Comparison of ENCODE assay signal across 8 mouse cellular contexts in the genomic region with DNA sequence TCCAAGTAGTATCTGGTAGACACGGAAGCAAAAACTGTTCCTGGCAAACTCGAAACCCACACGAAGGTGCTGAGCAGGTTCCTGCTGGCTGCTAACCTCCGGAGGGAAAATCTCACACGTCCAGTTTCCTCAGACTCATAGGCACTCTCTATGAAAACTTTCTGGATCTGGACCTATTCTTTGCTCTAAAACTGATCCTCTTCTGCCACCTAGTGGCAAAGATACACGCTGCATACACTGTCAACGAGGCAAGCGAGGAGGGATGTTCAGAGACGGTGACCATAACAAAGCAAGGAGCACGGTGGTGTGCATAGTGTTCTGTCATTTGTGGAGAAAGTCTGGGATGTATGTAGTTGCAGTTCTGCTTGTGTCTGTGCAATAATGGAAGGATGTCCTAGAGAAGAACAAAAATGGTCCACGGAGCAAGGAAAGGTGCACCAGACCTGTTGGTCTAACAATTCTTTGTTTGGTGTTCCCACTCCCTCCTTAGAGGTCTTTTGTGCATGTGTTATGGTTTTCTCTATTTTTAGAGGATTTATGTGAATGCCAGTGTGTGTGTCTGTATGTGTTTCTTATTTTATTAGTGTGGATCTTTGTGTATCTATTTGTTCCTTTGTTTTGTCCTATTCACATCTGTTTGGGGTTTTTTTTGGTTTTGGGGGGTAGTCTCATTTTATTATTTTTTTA. TPM values are rescaled to one million over a fixed set of nuclear protein-coding genes. Genes with fewer than 3 reads are reported as not detected.
A peak's percentile ranks its signal among the peaks of the same experiment; 100 is the strongest.
DNase-seq lines count a peak whose midpoint lies in the region; ATAC-seq and TF ChIP-seq lines count a peak whose summit lies in the region.

No protein-coding gene starts in this region.

- no peak for TF ChIP-seq EP300 in MEL (IDR thresholded peaks at IDR 0.05; ENCODE audit: low read depth in 1 of 2, low read length in 2 of 2)
- TF ChIP-seq EP300 in liver, postnatal 0 days (IDR thresholded peaks at IDR 0.05; ENCODE audit: low read depth): no peak

- no peak overlapping the region for H3K9ac ChIP-seq in MEL (ENCODE audit: control insufficient read depth, low read depth, low read length, poor library complexity, severe bottlenecking)
- H3K9ac ChIP-seq in kidney, embryonic 16.5 days (replicated peaks; ENCODE audit: low read length): no peak overlapping the region
- H3K9ac ChIP-seq in liver, postnatal 0 days (replicated peaks): no peak overlapping the region

- H3K9me3 ChIP-seq in MEL (replicated peaks; ENCODE audit: insufficient read depth, low read length): no peaks in the 10 kb centered on the region
- H3K9me3 ChIP-seq in kidney, embryonic 16.5 days (ENCODE audit: low read length): no peaks in the 10 kb centered on the region
- no peaks in the 10 kb centered on the region for H3K9me3 ChIP-seq in liver, postnatal 0 days (ENCODE audit: low read length)

- TF ChIP-seq RAD21 in MEL (IDR thresholded peaks at IDR 0.05; ENCODE audit: low read depth, low read length): peak; percentile 95

- TF ChIP-seq CTCF in MEL (IDR thresholded peaks at IDR 0.05 in 2 of 3, conservative IDR thresholded peaks at IDR 0.05 in 1 of 3; ENCODE audit: control insufficient read depth in 1 of 3, insufficient read depth in 1 of 3, low read depth in 2 of 3, low read length in 3 of 3, poor library complexity in 1 of 3, severe bottlenecking in 1 of 3): peak; percentile 66 to 88 (median 81)
- peak; percentile 87 for TF ChIP-seq CTCF in liver, postnatal 0 days (IDR thresholded peaks at IDR 0.05; ENCODE audit: low read depth)

- no peaks in the 10 kb centered on the region for H3K27me3 ChIP-seq in MEL (ENCODE audit: control insufficient read depth in 1 of 2, insufficient read depth in 2 of 2, low read length in 2 of 2)
- no peaks in the 10 kb centered on the region for H3K27me3 ChIP-seq in kidney, embryonic 16.5 days (ENCODE audit: insufficient read depth, low read length)
- no peaks in the 10 kb centered on the region for H3K27me3 ChIP-seq in liver, postnatal 0 days (ENCODE audit: insufficient read depth, low read length)

- peak; percentile 78 for DNase-seq in 416B (ENCODE audit: low read depth)
- peak; percentile 69 for DNase-seq in MEL (ENCODE audit: low read depth, low spot score)
- DNase-seq in cerebellum, adult 9-10 months: peak; percentile 68
- peak; percentile 38 to 73 for DNase-seq in frontal cortex, postnatal 36 days (ENCODE audit: low spot score in 2 of 2)
- DNase-seq in liver, postnatal 0 days: peak; percentile 49
- peak; percentile 34 for DNase-seq in retina, adult 2 months (ENCODE audit: low read depth, low spot score)
- DNase-seq in urinary bladder, postnatal 25 days (ENCODE audit: low spot score): no peak

- 7% methylated on average over 11 of the region's 11 CpGs for WGBS in kidney, embryonic 16.5 days
- WGBS in liver, postnatal 0 days (ENCODE audit: insufficient replicate concordance): 11% methylated on average over 11 of the region's 11 CpGs

- no peak for TF ChIP-seq POLR2A in MEL (IDR thresholded peaks at IDR 0.05; ENCODE audit: control insufficient read depth in 1 of 2, insufficient read depth in 1 of 2, low read depth in 1 of 2, low read length in 2 of 2, poor library complexity in 1 of 2)

- H3K4me1 ChIP-seq in MEL (ENCODE audit: control insufficient read depth in 1 of 2, insufficient read depth in 2 of 2, low read length in 2 of 2): no peaks in the 10 kb centered on the region
- no peaks in the 10 kb centered on the region for H3K4me1 ChIP-seq in kidney, embryonic 16.5 days (ENCODE audit: insufficient read depth, low read length)
- no peaks in the 10 kb centered on the region for H3K4me1 ChIP-seq in liver, postnatal 0 days (ENCODE audit: insufficient read depth)

- no peak overlapping the region for H3K27ac ChIP-seq in MEL (ENCODE audit: control insufficient read depth, low read depth, low read length)
- no peak overlapping the region for H3K27ac ChIP-seq in kidney, embryonic 16.5 days (ENCODE audit: low read length)
- H3K27ac ChIP-seq in liver, postnatal 0 days (ENCODE audit: low read depth): no peak overlapping the region

- ATAC-seq in kidney, embryonic 16.5 days (ENCODE audit: low FRiP score, low TSS enrichment): peak; percentile 93
- peak; percentile 36; the same call in 1 of the 2 replicates for ATAC-seq in liver, postnatal 0 days

- no peaks in the 10 kb centered on the region for H3K79me2 ChIP-seq in MEL (ENCODE audit: control insufficient read depth, insufficient read depth, low read length, poor library complexity)

- no peak overlapping the region for H3K4me3 ChIP-seq in MEL (ENCODE audit: control insufficient read depth in 1 of 2, insufficient read depth in 1 of 2, low read depth in 2 of 2, low read length in 2 of 2)
- H3K4me3 ChIP-seq in kidney, embryonic 16.5 days (ENCODE audit: low read length): no peak overlapping the region
- no peak overlapping the region for H3K4me3 ChIP-seq in liver, postnatal 0 days (ENCODE audit: low read depth, low read length)

- no peaks in the 10 kb centered on the region for H3K36me3 ChIP-seq in MEL (ENCODE audit: control insufficient read depth in 1 of 2, insufficient read depth in 2 of 2, low read length in 2 of 2)
- H3K36me3 ChIP-seq in kidney, embryonic 16.5 days (ENCODE audit: insufficient read depth, low read length): no peaks in the 10 kb centered on the region
- no peaks in the 10 kb centered on the region for H3K36me3 ChIP-seq in liver, postnatal 0 days (replicated peaks; ENCODE audit: insufficient read depth, low read length)

- peak overlapping the region; percentile 29; the same call in 1 of the 2 replicates for H3K4me2 ChIP-seq in kidney, embryonic 16.5 days (replicated peaks; ENCODE audit: low read depth, low read length)
- H3K4me2 ChIP-seq in liver, postnatal 0 days (ENCODE audit: low read depth, low read length): no peak overlapping the region

TF ChIP-seq in MEL, 35 proteins besides CTCF, POLR2A, EP300 and RAD21:
- TF ChIP-seq BHLHE40 (IDR thresholded peaks at IDR 0.05; ENCODE audit: borderline replicate concordance, low read depth, low read length) (no peak), ELF1 (IDR thresholded peaks at IDR 0.05; ENCODE audit: low read depth, low read length) (no peak), MXI1 (IDR thresholded peaks at IDR 0.05; ENCODE audit: low read depth, low read length) (no peak), TBP (IDR thresholded peaks at IDR 0.05; ENCODE audit: low read depth, low read length) (no peak), MEF2A (IDR thresholded peaks at IDR 0.05; ENCODE audit: extremely low read depth, insufficient replicate concordance, low read depth, low read length, poor library complexity, severe bottlenecking) (no peak), HCFC1 (IDR thresholded peaks at IDR 0.05; ENCODE audit: low read depth, low read length) (no peak), ZC3H11A (IDR thresholded peaks at IDR 0.05; ENCODE audit: low read depth, low read length) (peak; percentile 85), MAFK (IDR thresholded peaks at IDR 0.05; ENCODE audit: borderline replicate concordance, low read depth, low read length) (no peak), MYC (IDR thresholded peaks at IDR 0.05; ENCODE audit: low read depth, low read length) (no peak), NRF1 (IDR thresholded peaks at IDR 0.05; ENCODE audit: insufficient read depth, low read depth, low read length, poor library complexity, severe bottlenecking) (no peak), TCF12 (IDR thresholded peaks at IDR 0.05; ENCODE audit: low read depth, low read length) (no peak), ETS1 (IDR thresholded peaks at IDR 0.05; ENCODE audit: low read depth, low read length) (no peak), E2F4 (IDR thresholded peaks at IDR 0.05; ENCODE audit: borderline replicate concordance, low read depth, low read length) (no peak), SMC3 (IDR thresholded peaks at IDR 0.05; ENCODE audit: low read depth, low read length) (peak; percentile 88)

RNA-seq across cellular contexts. Expression of a gene that starts 57.0 kb away (rescaled TPM):
- not detected in 2 replicates for total RNA-seq in MEL (2012; rRNA removed)
- polyA plus RNA-seq in MEL (2012; ENCODE audit: insufficient read depth in 1 of 2, insufficient read length in 2 of 2, low read depth in 1 of 2, low replicate concordance in 2 of 2, missing spikeins in 1 of 2): not detected
- 0.40 TPM in 1 of 2 replicates, not detected in the other for polyA plus RNA-seq in kidney, embryonic 16.5 days (2015; fragmentation: Nextera tagmentation; extraction: Ambion mirVana)
- 0.50 and 0.54 TPM in 2 replicates for polyA plus RNA-seq in liver, postnatal 0 days (2015; fragmentation: Nextera tagmentation; extraction: Ambion mirVana)
